Mouse (Mus musculus) forebrain, embryonic 11.5 days (tissue): ENCODE measurements around the gene Ccdc167. TPM values are rescaled to one million over a fixed set of nuclear protein-coding genes. Genes with fewer than 3 reads are reported as not detected.

Experiments
- ATAC-seq: fragments of 200-750 bp; cut with Nextera tagmentation; replicated peaks from 2 replicates; pipeline ENCODE4 v1.8.0; 2017; ENCODE audit warnings: moderate TSS enrichment; ENCODE audit not compliant: low FRiP score
- DNase-seq: peaks from one replicate; pipeline ENCODE4 v3.0.0-alpha.2; 2017; ENCODE audit warnings: low spot score
- H3K27ac ChIP-seq: fragments of 300-500 bp; sonication (generic); 2 replicates; pipeline ENCODE4 v1.5.1; 2014; ENCODE audit warnings: low read depth, low read length
- H3K27me3 ChIP-seq: fragments of 300-500 bp; sonication (generic); 2 replicates; pipeline ENCODE4 v1.6.1; 2014; ENCODE audit warnings: mild to moderate bottlenecking, low read length, mixed read lengths; ENCODE audit not compliant: control insufficient read depth, insufficient read depth
- H3K36me3 ChIP-seq: fragments of 300-500 bp; sonication (generic); 2 replicates; pipeline ENCODE4 v1.6.1; 2014; ENCODE audit warnings: mild to moderate bottlenecking, low read length, moderate library complexity, mixed read lengths; ENCODE audit not compliant: control insufficient read depth, insufficient read depth
- H3K4me1 ChIP-seq: fragments of 300-500 bp; sonication (generic); replicated peaks from 2 replicates; pipeline ENCODE4 v1.6.1; 2014; ENCODE audit warnings: low read length, mixed read lengths; ENCODE audit not compliant: control insufficient read depth, insufficient read depth
- H3K4me2 ChIP-seq: fragments of 300-500 bp; sonication (generic); 2 replicates; pipeline ENCODE4 v1.6.1; 2014; ENCODE audit warnings: low read depth, mild to moderate bottlenecking, low read length, moderate library complexity, mixed read lengths; ENCODE audit not compliant: severe bottlenecking
- H3K4me3 ChIP-seq: fragments of 300-500 bp; sonication (generic); 2 replicates; pipeline ENCODE4 v1.5.1; 2014; ENCODE audit warnings: low read depth, low read length
- H3K9ac ChIP-seq: fragments of 300-500 bp; sonication (generic); 2 replicates; pipeline ENCODE4 v1.6.1; 2014; ENCODE audit warnings: low read length
- H3K9me3 ChIP-seq: fragments of 300-500 bp; sonication (generic); 2 replicates; pipeline ENCODE4 v1.6.1; 2016; ENCODE audit warnings: low read length, mixed read lengths; ENCODE audit not compliant: control insufficient read depth
- WGBS: fragments of 180-500 bp; shearing (Covaris S2); extraction: QIAGEN DNeasy Blood & Tissue Kit; methylation state at CpG from one replicate; pipeline ENCODE4 v1.1.7; 2014; 5-methylcytosine and 5-hydroxymethylcytosine counted together
- polyA plus RNA-seq: library from polyadenylated mRNA; unstranded; fragments of >200 nt; fragmentation: Nextera tagmentation; extraction: Ambion mirVana; gene quantifications from 2 replicates; pipeline ENCODE4 v1.2.1, GENCODE M21; 2014

Ccdc167 gene
- polyA plus RNA-seq, 1 experiment from 2014 or later: 17.0 TPM

GRCm38 (mm10) chr17:29684275-29684674 is 32.6 kb downstream of the Ccdc167 start:
- DNase-seq (no peak), ATAC-seq (no peak)
- no peak overlapping the region for H3K9ac ChIP-seq
- H3K36me3 ChIP-seq: peaks cover 5% of the 10 kb centered on the region
- no peak overlapping the region for H3K4me2 ChIP-seq
- 96% methylated on average over 4 of the region's 4 CpGs for WGBS
- H3K4me1 ChIP-seq: no peaks in the 10 kb centered on the region
- H3K27me3 ChIP-seq: no peaks in the 10 kb centered on the region
- H3K27ac ChIP-seq: no peak overlapping the region
- no peak overlapping the region for H3K4me3 ChIP-seq
- H3K9me3 ChIP-seq: no peaks in the 10 kb centered on the region

- no peaks in the 10 kb centered on the region; the same call in 1 of the 2 replicates for H3K36me3 ChIP-seq
Observed at GRCm38 (mm10) chr17:29683127-29683526, 33.7 kb downstream of the Ccdc167 start.

GRCm38 (mm10) chr17:29682261-29682660 is 34.6 kb downstream of the Ccdc167 start:
- Histone ChIP-seq H3K9me3 (no peaks in the 10 kb centered on the region), H3K9ac (no peak overlapping the region), H3K4me2 (no peak overlapping the region), H3K27ac (no peak overlapping the region), H3K36me3 (no peaks in the 10 kb centered on the region; the same call in 1 of the 2 replicates), H3K4me1 (no peaks in the 10 kb centered on the region), H3K4me3 (no peak overlapping the region), H3K27me3 (no peaks in the 10 kb centered on the region)
- no peak for DNase-seq
- WGBS: 79% methylated on average over 7 of the region's 7 CpGs
- ATAC-seq: no peak

More at GRCm38 (mm10) chr17:29683127-29683526, 33.7 kb downstream of the Ccdc167 start:
- Histone ChIP-seq H3K9me3 (no peaks in the 10 kb centered on the region), H3K9ac (no peak overlapping the region), H3K4me3 (no peak overlapping the region), H3K27me3 (no peaks in the 10 kb centered on the region), H3K4me1 (no peaks in the 10 kb centered on the region), H3K4me2 (no peak overlapping the region), H3K27ac (no peak overlapping the region)
- no peak for ATAC-seq
- no peak for DNase-seq
- 92% methylated on average over 2 of the region's 2 CpGs for WGBS

GRCm38 (mm10) chr17:29681669-29682068 is 35.2 kb downstream of the Ccdc167 start:
- H3K9me3 ChIP-seq: no peaks in the 10 kb centered on the region
- H3K4me3 ChIP-seq: no peak overlapping the region
- H3K4me1 ChIP-seq: no peaks in the 10 kb centered on the region
- no peak overlapping the region for H3K9ac ChIP-seq
- no peak for DNase-seq
- peaks cover under 1% of the 10 kb centered on the region for H3K36me3 ChIP-seq
- no peak overlapping the region for H3K4me2 ChIP-seq
- H3K27me3 ChIP-seq: no peaks in the 10 kb centered on the region
- 92% methylated on average over 9 of the region's 9 CpGs for WGBS
- no peak overlapping the region for H3K27ac ChIP-seq
- no peak for ATAC-seq

- no peak overlapping the region for H3K4me2 ChIP-seq
- no peak overlapping the region for H3K27ac ChIP-seq
- no peak overlapping the region for H3K9ac ChIP-seq
- H3K9me3 ChIP-seq: no peaks in the 10 kb centered on the region
- 91% methylated on average over 2 of the region's 2 CpGs for WGBS
- ATAC-seq (no peak), DNase-seq (no peak)
- H3K36me3 ChIP-seq: peaks cover 2% of the 10 kb centered on the region
- H3K27me3 ChIP-seq: no peaks in the 10 kb centered on the region
- no peak overlapping the region for H3K4me3 ChIP-seq
- no peaks in the 10 kb centered on the region for H3K4me1 ChIP-seq
Observed at GRCm38 (mm10) chr17:29680921-29681320, 35.9 kb downstream of the Ccdc167 start.

GRCm38 (mm10) chr17:29680174-29680573 is 36.7 kb downstream of the Ccdc167 start:
- H3K27ac ChIP-seq: no peak overlapping the region
- H3K4me3 ChIP-seq: no peak overlapping the region
- no peak overlapping the region for H3K4me2 ChIP-seq
- no peak for ATAC-seq
- 79% methylated on average over 2 of the region's 2 CpGs for WGBS
- H3K9ac ChIP-seq: no peak overlapping the region
- H3K36me3 ChIP-seq: peaks cover 2% of the 10 kb centered on the region
- no peaks in the 10 kb centered on the region for H3K9me3 ChIP-seq
- H3K27me3 ChIP-seq: no peaks in the 10 kb centered on the region
- no peak for DNase-seq
- no peaks in the 10 kb centered on the region for H3K4me1 ChIP-seq

- no peak overlapping the region for H3K9ac ChIP-seq
- no peaks in the 10 kb centered on the region for H3K27me3 ChIP-seq
- DNase-seq: no peak
- H3K4me2 ChIP-seq: no peak overlapping the region
- WGBS: 86% methylated on average over 6 of the region's 6 CpGs
- H3K36me3 ChIP-seq: peaks cover 11% of the 10 kb centered on the region
- no peak overlapping the region for H3K4me3 ChIP-seq
- H3K27ac ChIP-seq: no peak overlapping the region
- no peak for ATAC-seq
- no peaks in the 10 kb centered on the region for H3K4me1 ChIP-seq
- H3K9me3 ChIP-seq: no peaks in the 10 kb centered on the region
Observed at GRCm38 (mm10) chr17:29679038-29679767, 37.6 kb downstream of the Ccdc167 start.

- no peak for DNase-seq
- Histone ChIP-seq H3K27ac (no peak overlapping the region), H3K9ac (no peak overlapping the region), H3K9me3 (no peaks in the 10 kb centered on the region), H3K36me3 (peaks cover 11% of the 10 kb centered on the region), H3K4me1 (no peaks in the 10 kb centered on the region), H3K4me3 (no peak overlapping the region), H3K27me3 (no peaks in the 10 kb centered on the region), H3K4me2 (no peak overlapping the region)
- ATAC-seq: no peak
- 93% methylated on average over 8 of the region's 8 CpGs for WGBS
Observed at GRCm38 (mm10) chr17:29678526-29678925, 38.3 kb downstream of the Ccdc167 start.

- ATAC-seq (no peak), DNase-seq (peak; percentile 32)
- Histone ChIP-seq H3K4me2 (no peak overlapping the region), H3K36me3 (peaks cover 11% of the 10 kb centered on the region), H3K9ac (no peak overlapping the region), H3K27ac (no peak overlapping the region), H3K4me1 (no peaks in the 10 kb centered on the region), H3K4me3 (no peak overlapping the region), H3K9me3 (no peaks in the 10 kb centered on the region), H3K27me3 (no peaks in the 10 kb centered on the region)
- WGBS: 91% methylated on average over 4 of the region's 4 CpGs
Observed at GRCm38 (mm10) chr17:29673325-29673724, 43.5 kb downstream of the Ccdc167 start.
